Mouse (Mus musculus) megakaryocyte, embryonic 14.5 days (primary cell): ENCODE data around the gene Sel1l3.

Source experiments
- FLI1 ChIP-seq: IDR thresholded peaks from 2 replicates; pipeline ENCODE4 v1.6.1; 2012; ENCODE audit warnings: low read length, inconsistent platforms, mixed read lengths
- GATA1 ChIP-seq: IDR thresholded peaks from 3 replicates; pipeline ENCODE4 v1.6.1; 2012; ENCODE audit warnings: mixed read lengths, low read length, inconsistent platforms, borderline replicate concordance

DNA sequence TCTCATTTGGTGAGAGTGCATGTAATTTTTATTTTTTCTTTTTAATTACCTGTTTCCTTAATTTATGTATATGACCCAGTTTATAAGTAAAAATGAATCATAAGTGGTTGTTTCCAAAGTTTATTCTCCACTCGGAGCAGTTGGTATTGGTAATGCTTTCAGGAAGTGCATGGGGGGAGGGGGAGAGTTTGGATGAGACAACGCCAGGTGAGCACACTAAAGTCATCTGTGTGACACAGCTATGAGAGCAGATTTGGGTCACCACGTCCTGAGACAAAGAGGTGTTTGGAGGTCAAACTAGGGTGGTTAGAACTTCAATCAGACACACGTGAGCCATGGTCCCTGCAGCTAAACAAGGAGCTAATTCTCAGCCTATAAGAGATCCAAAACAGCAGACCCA is 89.0 kb downstream of the Sel1l3 start:
- TF ChIP-seq GATA1 (no peak), FLI1 (no peak)
